In the genomic region with DNA sequence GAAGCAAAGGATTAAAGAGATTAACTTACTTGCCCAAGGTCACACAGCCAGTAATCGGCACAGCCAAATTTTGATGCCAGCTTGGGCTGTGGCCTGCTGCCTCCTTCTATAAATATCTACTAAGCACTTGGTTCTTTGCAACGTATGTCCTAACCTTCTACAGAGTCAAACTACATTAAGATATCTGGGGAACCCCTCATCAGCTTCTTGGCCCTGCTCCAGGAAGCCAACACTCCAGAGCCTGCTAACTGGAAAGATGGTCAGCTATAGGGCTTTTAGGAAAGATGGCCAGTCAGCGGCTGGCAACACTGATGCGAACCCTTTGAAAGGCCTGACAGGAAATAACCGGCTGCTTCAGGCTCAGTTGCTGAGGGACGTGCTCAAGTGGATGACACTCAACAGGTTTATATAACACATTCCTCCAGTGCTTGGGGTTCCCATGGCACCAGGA, we compare ENCODE assay signal across 14 mouse cellular contexts.
DNase-seq lines count a peak whose midpoint lies in the region; ATAC-seq lines count a peak whose summit lies in the region.
"Had no signal": no experiment of that assay in that cellular context is flagged by ENCODE, and none has a peak within 500 bp of the region (broad histone marks: within the 10 kb centered on the region; RNA-seq: fewer than 3 reads in every experiment).

No protein-coding gene starts in this region.

- no peak for ATAC-seq in midbrain, embryonic 11.5 days (ENCODE audit: low FRiP score)
- ATAC-seq in midbrain, embryonic 14.5 days (ENCODE audit: low FRiP score, low TSS enrichment) = no peak
- ATAC-seq in megakaryocyte, adult 5-6 weeks (ENCODE audit: poor library complexity, severe bottlenecking) = no peak
- ATAC-seq in intestine, embryonic 15.5 days = no peak

- H3K9ac ChIP-seq in midbrain, embryonic 11.5 days (ENCODE audit: low read length) = no peak overlapping the region
- H3K9ac ChIP-seq in midbrain, embryonic 14.5 days (replicated peaks; ENCODE audit: low read length) = no peak overlapping the region
- H3K9ac ChIP-seq in intestine, embryonic 15.5 days = no peak overlapping the region
- H3K9ac ChIP-seq: hindbrain, embryonic 13.5 days; limb, embryonic 15.5 days had no signal

- peaks cover 6% of the 10 kb centered on the region; the same call in 1 of the 2 replicates for H3K4me1 ChIP-seq in midbrain, embryonic 11.5 days (ENCODE audit: control insufficient read depth, insufficient read depth, low read length)
- peaks cover 9% of the 10 kb centered on the region; the same call in 1 of the 2 replicates for H3K4me1 ChIP-seq in midbrain, embryonic 14.5 days (ENCODE audit: control insufficient read depth, insufficient read depth, low read length)
- H3K4me1 ChIP-seq in intestine, embryonic 15.5 days (replicated peaks) = peaks cover 3% of the 10 kb centered on the region; the same call in 1 of the 2 replicates

- no peaks in the 10 kb centered on the region; the same call in 1 of the 2 replicates for H3K27me3 ChIP-seq in midbrain, embryonic 11.5 days (ENCODE audit: control insufficient read depth, insufficient read depth, low read length)
- no peaks in the 10 kb centered on the region for H3K27me3 ChIP-seq in midbrain, embryonic 14.5 days (ENCODE audit: control insufficient read depth, insufficient read depth, low read length)
- H3K27me3 ChIP-seq in intestine, embryonic 15.5 days (replicated peaks) = no peaks in the 10 kb centered on the region
- H3K27me3 ChIP-seq: hindbrain, embryonic 13.5 days; limb, embryonic 15.5 days; megakaryocyte, embryonic 14.5 days had no signal

- no peaks in the 10 kb centered on the region for H3K36me3 ChIP-seq in midbrain, embryonic 11.5 days (ENCODE audit: control insufficient read depth, insufficient read depth, low read length)
- no peaks in the 10 kb centered on the region for H3K36me3 ChIP-seq in midbrain, embryonic 14.5 days (ENCODE audit: control insufficient read depth, insufficient read depth, low read length)
- no peaks in the 10 kb centered on the region for H3K36me3 ChIP-seq in intestine, embryonic 15.5 days
- H3K36me3 ChIP-seq: hindbrain, embryonic 13.5 days; limb, embryonic 15.5 days had no signal

- no peak overlapping the region for H3K4me3 ChIP-seq in midbrain, embryonic 11.5 days (ENCODE audit: low read depth, low read length)
- no peak overlapping the region for H3K4me3 ChIP-seq in midbrain, embryonic 14.5 days (replicated peaks; ENCODE audit: low read depth, low read length)
- H3K4me3 ChIP-seq in intestine, embryonic 15.5 days (replicated peaks) = no peak overlapping the region
- H3K4me3 ChIP-seq: hindbrain, embryonic 13.5 days; left cerebral cortex, adult 2 months; limb, embryonic 15.5 days; megakaryocyte, embryonic 14.5 days; myocyte had no signal

- no peak overlapping the region for H3K4me2 ChIP-seq in midbrain, embryonic 11.5 days
- H3K4me2 ChIP-seq in midbrain, embryonic 14.5 days (ENCODE audit: low read length) = no peak overlapping the region
- no peak overlapping the region for H3K4me2 ChIP-seq in intestine, embryonic 15.5 days (replicated peaks)
- H3K4me2 ChIP-seq: hindbrain, embryonic 13.5 days; limb, embryonic 15.5 days had no signal

- no peak overlapping the region for H3K27ac ChIP-seq in midbrain, embryonic 11.5 days (ENCODE audit: low read depth, low read length)
- H3K27ac ChIP-seq in midbrain, embryonic 14.5 days (replicated peaks; ENCODE audit: low read depth, low read length) = no peak overlapping the region
- no peak overlapping the region for H3K27ac ChIP-seq in intestine, embryonic 15.5 days
- H3K27ac ChIP-seq: hindbrain, embryonic 13.5 days; left cerebral cortex, adult 2 months; limb, embryonic 15.5 days had no signal

- DNase-seq in midbrain, embryonic 11.5 days (ENCODE audit: low spot score, missing footprints) = peak; percentile 53
- no peak for DNase-seq in midbrain, embryonic 14.5 days
- peak; percentile 44 to 69 for DNase-seq in heart, adult 9 months (ENCODE audit: low spot score in 2 of 2)
- peak; percentile 47 for DNase-seq in heart, postnatal 4 days
- DNase-seq in kidney, adult 8-10 months = no peak
- DNase-seq: adrenal gland, postnatal 25 days; kidney, adult 18-20 months had no signal

- WGBS in midbrain, embryonic 11.5 days = 73% methylated on average over 6 of the region's 6 CpGs
- 74% methylated on average over 6 of the region's 6 CpGs for WGBS in midbrain, embryonic 14.5 days
- WGBS in intestine, embryonic 15.5 days = 53% methylated on average over 6 of the region's 6 CpGs

- no peaks in the 10 kb centered on the region for H3K9me3 ChIP-seq in midbrain, embryonic 11.5 days (ENCODE audit: control insufficient read depth, low read length)
- H3K9me3 ChIP-seq in midbrain, embryonic 14.5 days (ENCODE audit: control insufficient read depth, low read length) = no peaks in the 10 kb centered on the region
- H3K9me3 ChIP-seq in intestine, embryonic 15.5 days = no peaks in the 10 kb centered on the region
- H3K9me3 ChIP-seq: hindbrain, embryonic 13.5 days; limb, embryonic 15.5 days; megakaryocyte, embryonic 14.5 days had no signal

Comparison
In these comparisons a context has a peak if more than half of its experiments do, and no peak if none do; other contexts are left out.
1. DNase-seq: peak in midbrain, embryonic 11.5 days (single experiment), heart, adult 9 months (2 of 2) and heart, postnatal 4 days (single experiment); none in midbrain, embryonic 14.5 days (single experiment) and kidney, adult 8-10 months (0 of 2).